8 mouse cellular contexts compared by ENCODE assay signal in the genomic region with DNA sequence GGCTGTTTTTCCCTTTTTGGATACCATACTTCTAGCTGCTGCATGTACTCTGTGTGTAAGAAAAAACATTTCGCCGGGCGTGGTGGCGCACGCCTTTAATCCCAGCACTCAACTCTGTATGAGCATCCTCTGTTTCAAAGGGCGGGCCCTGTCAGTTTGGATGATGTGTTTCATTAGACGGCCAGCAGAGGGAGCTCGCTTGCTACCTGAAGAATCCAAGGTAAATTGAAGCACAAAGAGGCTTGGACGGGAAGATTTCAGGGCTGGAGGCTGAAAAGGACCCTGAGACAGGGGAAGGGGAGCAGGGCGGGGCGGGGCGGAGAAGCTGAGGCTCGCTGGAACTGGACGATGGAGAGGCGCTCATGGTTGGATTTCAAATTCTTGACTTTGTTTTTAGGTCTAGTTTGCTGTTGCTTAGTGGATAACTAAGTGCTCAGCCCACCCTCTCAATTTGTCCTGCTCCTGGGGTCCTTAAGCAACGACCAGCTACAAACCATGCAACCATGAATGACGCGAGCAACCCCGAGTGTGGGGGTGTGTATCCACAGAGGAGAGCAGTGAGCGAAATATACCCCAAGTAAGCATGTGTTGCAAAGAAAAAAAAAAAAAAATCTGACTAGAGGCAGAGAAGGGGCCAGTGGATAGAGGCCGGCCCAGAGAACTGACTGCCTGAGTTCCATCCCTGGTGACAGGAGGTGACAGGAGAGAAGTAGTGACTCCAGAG. TPM values are rescaled to one million over a fixed set of nuclear protein-coding genes. Genes with fewer than 3 reads are reported as not detected.
A peak's percentile ranks its signal among the peaks of the same experiment; 100 is the strongest.
DNase-seq lines count a peak whose midpoint lies in the region; ATAC-seq and TF ChIP-seq lines count a peak whose summit lies in the region.

No protein-coding gene starts in this region.

- H3K27me3 ChIP-seq in hindbrain, postnatal 0 days (ENCODE audit: insufficient read depth, low read length), result no peaks in the 10 kb centered on the region

- no peaks in the 10 kb centered on the region for H3K36me3 ChIP-seq in hindbrain, postnatal 0 days (ENCODE audit: insufficient read depth, low read length)

- 0 out of 2 replicates have a peak overlapping the region, but pooled peaks have one; percentile 10 for H3K4me3 ChIP-seq in hindbrain, postnatal 0 days (ENCODE audit: low read length)

- WGBS in hindbrain, postnatal 0 days, result 11% methylated on average over 21 of the region's 21 CpGs

- peak; percentile 79 to 86 for DNase-seq in cerebellum, postnatal 36 days
- DNase-seq in frontal cortex, postnatal 36 days (ENCODE audit: low spot score in 2 of 2), result peak; percentile 85 to 92
- peak; percentile 88 for DNase-seq in hindbrain, postnatal 0 days (ENCODE audit: low spot score)
- peak; percentile 79 for DNase-seq in left cerebral cortex, adult 11 months (ENCODE audit: low spot score)
- DNase-seq in right cerebral cortex, postnatal 10 days (ENCODE audit: low spot score in 2 of 2), result peak; percentile 89 to 91
- peak; percentile 49 for DNase-seq in urinary bladder, postnatal 10 days (ENCODE audit: low spot score)

- 0 out of 2 replicates have a peak overlapping the region, but pooled peaks have one; percentile 7 for H3K9ac ChIP-seq in hindbrain, postnatal 0 days (replicated peaks; ENCODE audit: low read length)

- H3K9me3 ChIP-seq in hindbrain, postnatal 0 days (ENCODE audit: low read length), result no peaks in the 10 kb centered on the region

- H3K4me2 ChIP-seq in hindbrain, postnatal 0 days (ENCODE audit: low read depth, low read length), result peak overlapping the region; percentile 39

- H3K27ac ChIP-seq in hindbrain, postnatal 0 days, result no peak overlapping the region

- H3K4me1 ChIP-seq in hindbrain, postnatal 0 days (ENCODE audit: insufficient read depth, low read length), result 0 out of 2 replicates have a peak, but pooled peaks cover 3% of the 10 kb centered on the region

- peak; percentile 92 for TF ChIP-seq CTCF in hindbrain, postnatal 0 days (IDR thresholded peaks at IDR 0.05; ENCODE audit: low read depth)

- peak; percentile 81 for ATAC-seq in activated CD4-positive, CD25-positive, alpha-beta regulatory T cell, adult 4 months
- ATAC-seq in hindbrain, postnatal 0 days, result peak; percentile 66
- peak; percentile 90 for ATAC-seq in megakaryocyte progenitor cell, adult 5-6 weeks (replicated peaks; ENCODE audit: poor library complexity)

RNA-seq across cellular contexts. Expression of a gene that starts 31.6 kb away (rescaled TPM):
- polyA plus RNA-seq in activated CD4-positive, CD25-positive, alpha-beta regulatory T cell, adult 4 months (2017; shearing (Covaris generic)), result 1,000 to 10,000 TPM; 1,760 to 1,971 TPM
- 377 and 433 TPM in 2 replicates for total RNA-seq in hindbrain, postnatal 0 days (2014; rRNA removed)
- 731 and 750 TPM in 2 replicates for polyA plus RNA-seq in hindbrain, postnatal 0 days (2015; fragmentation: Nextera tagmentation; extraction: Ambion mirVana)
- 4,894 and 5,633 TPM in 2 replicates for total RNA-seq in megakaryocyte progenitor cell, adult 5-6 weeks (2015)
- 809 and 847 TPM in 2 replicates for total RNA-seq in megakaryocyte progenitor cell, adult 5-6 weeks (2017)
